Mouse (Mus musculus) heart, embryonic 15.5 days (tissue): ENCODE data around the gene Klf8. TPM values are rescaled to one million over a fixed set of nuclear protein-coding genes. Genes with fewer than 3 reads are reported as not detected.

Experiments
- ATAC-seq: fragments of 200-750 bp; cut with Nextera tagmentation; replicated peaks from 2 replicates; pipeline ENCODE4 v1.8.0; 2017; ENCODE audit warnings: low read depth, moderate TSS enrichment; ENCODE audit not compliant: insufficient number of reproducible peaks, insufficient read depth, low FRiP score
- H3K27ac ChIP-seq: fragments of 300-500 bp; sonication (generic); 2 replicates; pipeline ENCODE4 v1.5.1; 2015; ENCODE audit warnings: mild to moderate bottlenecking, inconsistent platforms
- H3K27me3 ChIP-seq: fragments of 300-500 bp; sonication (generic); 2 replicates; pipeline ENCODE4 v1.6.1; 2015; ENCODE audit warnings: inconsistent platforms
- H3K36me3 ChIP-seq: fragments of 300-500 bp; sonication (generic); 2 replicates; pipeline ENCODE4 v1.6.1; 2015; ENCODE audit warnings: mild to moderate bottlenecking, inconsistent platforms
- H3K4me1 ChIP-seq: fragments of 300-500 bp; sonication (generic); replicated peaks from 2 replicates; pipeline ENCODE4 v1.6.1; 2015; ENCODE audit warnings: inconsistent platforms
- H3K4me2 ChIP-seq: fragments of 300-500 bp; sonication (generic); 2 replicates; pipeline ENCODE4 v1.6.1; 2015; ENCODE audit warnings: inconsistent platforms, mild to moderate bottlenecking, moderate library complexity
- H3K4me3 ChIP-seq: fragments of 300-500 bp; sonication (generic); 2 replicates; pipeline ENCODE4 v1.5.1; 2015; ENCODE audit warnings: mild to moderate bottlenecking, inconsistent platforms
- H3K9ac ChIP-seq: fragments of 300-500 bp; sonication (generic); 2 replicates; pipeline ENCODE4 v1.6.1; 2015; ENCODE audit warnings: mild to moderate bottlenecking, inconsistent platforms
- H3K9me3 ChIP-seq: fragments of 300-500 bp; sonication (generic); replicated peaks from 2 replicates; pipeline ENCODE4 v1.6.1; 2016; ENCODE audit warnings: inconsistent platforms
- WGBS: fragments of 180-500 bp; shearing (Covaris S2); methylation state at CpG from one replicate; pipeline ENCODE4 v1.1.7; 2015; ENCODE audit warnings: mixed read lengths; 5-methylcytosine and 5-hydroxymethylcytosine counted together
- polyA plus RNA-seq: library from polyadenylated mRNA; unstranded; fragments of >200 nt; fragmentation: Nextera tagmentation; extraction: Ambion mirVana; gene quantifications from 2 replicates; pipeline ENCODE4 v1.2.1, GENCODE M21; 2015

Gene Klf8
- polyA plus RNA-seq, 1 experiment from 2014 or later = 0.62 TPM

GRCm38 (mm10) chrX:153359331-153360215 is 122.3 kb downstream of the Klf8 start:
- Histone ChIP-seq H3K27me3 (no peaks in the 10 kb centered on the region), H3K9me3 (no peaks in the 10 kb centered on the region), H3K36me3 (no peaks in the 10 kb centered on the region), H3K4me1 (no peaks in the 10 kb centered on the region), H3K9ac (peak overlapping the region; percentile 54), H3K4me3 (peak overlapping the region; percentile 57), H3K4me2 (peak overlapping the region; percentile 72), H3K27ac (peak overlapping the region; percentile 37)
- ATAC-seq = peak; percentile 70; the same call in 1 of the 2 replicates
- 12% methylated on average over 43 of the region's 43 CpGs for WGBS

GRCm38 (mm10) chrX:153360216-153360590 is 122.9 kb downstream of the Klf8 start:
- Histone ChIP-seq H3K36me3 (no peaks in the 10 kb centered on the region), H3K4me1 (no peaks in the 10 kb centered on the region), H3K9ac (peak overlapping the region; percentile 54), H3K27ac (peak overlapping the region; percentile 37), H3K4me3 (peak overlapping the region; percentile 57), H3K27me3 (no peaks in the 10 kb centered on the region), H3K9me3 (no peaks in the 10 kb centered on the region), H3K4me2 (peak overlapping the region; percentile 72)
- ATAC-seq = no peak
- WGBS = 17% methylated on average over 15 of the region's 15 CpGs

- 21% methylated on average over 9 of the region's 9 CpGs for WGBS
- Histone ChIP-seq H3K4me1 (no peaks in the 10 kb centered on the region), H3K9me3 (no peaks in the 10 kb centered on the region), H3K27ac (no peak overlapping the region), H3K27me3 (no peaks in the 10 kb centered on the region), H3K4me3 (peak overlapping the region; percentile 57), H3K9ac (no peak overlapping the region), H3K36me3 (no peaks in the 10 kb centered on the region), H3K4me2 (peak overlapping the region; percentile 72)
- ATAC-seq = no peak
Measured at GRCm38 (mm10) chrX:153360666-153361269, 123.5 kb downstream of the Klf8 start.

GRCm38 (mm10) chrX:153366754-153367153 is 129.5 kb downstream of the Klf8 start:
- H3K4me3 ChIP-seq = no peak overlapping the region
- no peaks in the 10 kb centered on the region for H3K9me3 ChIP-seq
- no peak overlapping the region for H3K9ac ChIP-seq
- H3K27me3 ChIP-seq = no peaks in the 10 kb centered on the region
- ATAC-seq = no peak
- H3K4me2 ChIP-seq = no peak overlapping the region
- 27% methylated on average over 5 of the region's 5 CpGs for WGBS
- H3K27ac ChIP-seq = no peak overlapping the region
- no peaks in the 10 kb centered on the region for H3K36me3 ChIP-seq
- no peaks in the 10 kb centered on the region for H3K4me1 ChIP-seq

- Histone ChIP-seq H3K27me3 (no peaks in the 10 kb centered on the region), H3K9me3 (no peaks in the 10 kb centered on the region), H3K4me1 (no peaks in the 10 kb centered on the region), H3K27ac (no peak overlapping the region), H3K36me3 (no peaks in the 10 kb centered on the region), H3K4me3 (no peak overlapping the region), H3K9ac (no peak overlapping the region), H3K4me2 (no peak overlapping the region)
- 25% methylated on average over 8 of the region's 8 CpGs for WGBS
- no peak for ATAC-seq
Measured at GRCm38 (mm10) chrX:153369780-153370179, 132.5 kb downstream of the Klf8 start.

- H3K4me3 ChIP-seq = no peak overlapping the region
- no peaks in the 10 kb centered on the region for H3K27me3 ChIP-seq
- no peak overlapping the region for H3K4me2 ChIP-seq
- no peak overlapping the region for H3K27ac ChIP-seq
- no peaks in the 10 kb centered on the region for H3K9me3 ChIP-seq
- no peaks in the 10 kb centered on the region for H3K4me1 ChIP-seq
- no peak overlapping the region for H3K9ac ChIP-seq
- no peak for ATAC-seq
- WGBS = 65% methylated on average over 3 of the region's 3 CpGs
- H3K36me3 ChIP-seq = no peaks in the 10 kb centered on the region
Measured at GRCm38 (mm10) chrX:153375105-153375504, 137.8 kb downstream of the Klf8 start.

GRCm38 (mm10) chrX:153381753-153382152 is 144.5 kb downstream of the Klf8 start:
- 57% methylated on average over 3 of the region's 3 CpGs for WGBS
- H3K4me1 ChIP-seq = no peaks in the 10 kb centered on the region
- H3K27me3 ChIP-seq = no peaks in the 10 kb centered on the region
- no peak overlapping the region for H3K4me3 ChIP-seq
- H3K4me2 ChIP-seq = no peak overlapping the region
- no peak overlapping the region for H3K9ac ChIP-seq
- no peak overlapping the region for H3K27ac ChIP-seq
- H3K36me3 ChIP-seq = no peaks in the 10 kb centered on the region
- no peaks in the 10 kb centered on the region for H3K9me3 ChIP-seq
- ATAC-seq = no peak

- no peaks in the 10 kb centered on the region for H3K4me1 ChIP-seq
- no peak overlapping the region for H3K4me3 ChIP-seq
- no peaks in the 10 kb centered on the region for H3K27me3 ChIP-seq
- 27% methylated on average over 2 of the region's 2 CpGs for WGBS
- ATAC-seq = no peak
- H3K4me2 ChIP-seq = no peak overlapping the region
- no peak overlapping the region for H3K9ac ChIP-seq
- no peaks in the 10 kb centered on the region for H3K9me3 ChIP-seq
- no peak overlapping the region for H3K27ac ChIP-seq
- no peaks in the 10 kb centered on the region for H3K36me3 ChIP-seq
Measured at GRCm38 (mm10) chrX:153389291-153389690, 152.0 kb downstream of the Klf8 start.

- ATAC-seq = no peak
- H3K4me2 ChIP-seq = no peak overlapping the region
- no peak overlapping the region for H3K9ac ChIP-seq
- H3K9me3 ChIP-seq = no peaks in the 10 kb centered on the region
- H3K4me1 ChIP-seq = no peaks in the 10 kb centered on the region
- no peaks in the 10 kb centered on the region for H3K36me3 ChIP-seq
- no peak overlapping the region for H3K27ac ChIP-seq
- no peaks in the 10 kb centered on the region for H3K27me3 ChIP-seq
- 58% methylated on average over 5 of the region's 5 CpGs for WGBS
- no peak overlapping the region for H3K4me3 ChIP-seq
Measured at GRCm38 (mm10) chrX:153417067-153417466, 179.8 kb downstream of the Klf8 start.

GRCm38 (mm10) chrX:153433659-153434293 is 196.5 kb downstream of the Klf8 start:
- no peaks in the 10 kb centered on the region for H3K36me3 ChIP-seq
- H3K4me2 ChIP-seq = no peak overlapping the region
- H3K27ac ChIP-seq = no peak overlapping the region
- no peaks in the 10 kb centered on the region for H3K9me3 ChIP-seq
- no peak overlapping the region for H3K4me3 ChIP-seq
- no peaks in the 10 kb centered on the region for H3K27me3 ChIP-seq
- 34% methylated on average over 5 of the region's 5 CpGs for WGBS
- no peak for ATAC-seq
- no peak overlapping the region for H3K9ac ChIP-seq
- H3K4me1 ChIP-seq = no peaks in the 10 kb centered on the region

- Histone ChIP-seq H3K36me3 (no peaks in the 10 kb centered on the region), H3K4me2 (no peak overlapping the region), H3K27ac (no peak overlapping the region), H3K4me3 (no peak overlapping the region), H3K27me3 (no peaks in the 10 kb centered on the region), H3K9me3 (no peaks in the 10 kb centered on the region), H3K4me1 (no peaks in the 10 kb centered on the region), H3K9ac (no peak overlapping the region)
- ATAC-seq = no peak
Measured at GRCm38 (mm10) chrX:153439573-153439972, 202.3 kb downstream of the Klf8 start.
